Comparison of ENCODE assay signal across 42 mouse cellular contexts in the genomic region with DNA sequence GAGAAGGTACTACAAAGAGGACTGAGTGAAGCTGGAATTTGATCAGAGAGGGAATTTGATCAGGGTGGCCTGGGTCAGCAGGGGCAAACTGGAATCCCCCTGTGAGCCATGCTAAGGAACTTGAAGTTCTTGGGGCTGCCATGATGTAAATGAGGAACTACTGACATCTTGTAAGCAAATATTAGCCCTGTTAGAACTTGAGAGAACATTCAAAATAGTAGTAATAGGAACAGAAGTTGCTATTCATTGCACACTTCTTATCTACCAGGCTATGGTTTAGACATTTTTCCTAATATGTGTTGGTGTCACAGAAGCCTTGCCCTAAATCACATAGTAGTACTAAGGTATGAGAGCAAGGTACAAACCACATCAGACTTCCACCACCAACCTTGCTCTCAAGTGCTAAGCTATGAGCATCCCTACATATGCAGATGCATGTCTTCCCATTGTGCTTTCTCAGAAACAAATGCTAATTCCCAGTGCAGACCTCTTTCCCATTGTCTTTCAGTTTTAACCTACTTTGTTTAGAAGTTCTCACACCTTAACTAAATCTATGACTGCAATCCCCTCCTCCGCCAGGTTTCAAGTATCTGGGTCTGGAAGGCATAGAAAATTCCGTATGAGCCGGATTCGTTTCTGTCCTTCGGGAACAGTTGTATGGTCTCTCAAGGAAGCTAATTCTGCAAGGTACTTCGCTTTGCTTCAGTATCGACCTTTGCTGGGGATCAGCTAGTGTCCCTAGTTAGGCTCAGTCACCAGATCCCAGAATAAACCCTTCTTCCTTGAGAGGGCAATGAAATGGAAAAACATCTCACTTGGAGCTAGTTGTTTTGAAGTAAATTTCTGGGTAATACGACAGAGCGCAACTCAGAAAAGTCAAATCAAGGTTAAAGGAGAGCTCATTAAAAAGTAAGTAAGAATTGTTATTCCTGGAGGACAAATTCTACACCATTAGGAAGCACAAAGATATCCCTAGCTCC. TPM values are rescaled to one million over a fixed set of nuclear protein-coding genes. Genes with fewer than 3 reads are reported as not detected.
"Had no signal": no experiment of that assay in that cellular context is flagged by ENCODE, and none has a peak within 500 bp of the region (broad histone marks: within the 10 kb centered on the region; RNA-seq: fewer than 3 reads in every experiment).

No protein-coding gene starts in this region.

- DNase-seq: gastrocnemius, adult 2 months; gastrocnemius, postnatal 10 days; gastrocnemius, postnatal 25 days; heart, adult 18-20 months; heart, postnatal 10 days; kidney, adult 11 months; kidney, adult 2 months; kidney, adult 9 months; kidney, postnatal 14 days; kidney, postnatal 36 days; layer of hippocampus, adult 9-11 months; layer of hippocampus, postnatal 36 days; left cerebral cortex, postnatal 4 days had no signal

- H3K4me3 ChIP-seq: gastrocnemius, adult 2 months; heart, embryonic 10.5 days; hindbrain, embryonic 13.5 days; hindbrain, embryonic 15.5 days; kidney, embryonic 15.5 days; limb, embryonic 13.5 days; limb, embryonic 15.5 days; liver, embryonic 12.5 days had no signal

- H3K36me3 ChIP-seq: heart, embryonic 10.5 days; hindbrain, embryonic 13.5 days; hindbrain, embryonic 15.5 days; kidney, embryonic 15.5 days; limb, embryonic 13.5 days; limb, embryonic 15.5 days; liver, embryonic 12.5 days had no signal

- H3K4me1 ChIP-seq: hindbrain, embryonic 13.5 days; hindbrain, embryonic 15.5 days had no signal

- H3K27ac ChIP-seq: gastrocnemius, adult 2 months; heart, embryonic 10.5 days; hindbrain, embryonic 13.5 days; hindbrain, embryonic 15.5 days; hindbrain, postnatal 0 days; kidney, embryonic 15.5 days; kidney, postnatal 0 days; limb, embryonic 13.5 days; limb, embryonic 15.5 days; liver, embryonic 12.5 days; liver, embryonic 14.5 days had no signal

- ATAC-seq: hindbrain, postnatal 0 days; intestine, embryonic 16.5 days had no signal

- H3K9me3 ChIP-seq: heart, embryonic 10.5 days; hindbrain, embryonic 13.5 days; hindbrain, embryonic 15.5 days; kidney, embryonic 15.5 days; limb, embryonic 13.5 days; limb, embryonic 15.5 days; liver, embryonic 12.5 days had no signal

- H3K27me3 ChIP-seq: hindbrain, embryonic 13.5 days; hindbrain, embryonic 15.5 days; kidney, embryonic 15.5 days; limb, embryonic 13.5 days; limb, embryonic 15.5 days; liver, embryonic 12.5 days had no signal

- H3K4me2 ChIP-seq: hindbrain, embryonic 13.5 days; hindbrain, embryonic 15.5 days; kidney, embryonic 15.5 days; limb, embryonic 13.5 days; limb, embryonic 15.5 days; liver, embryonic 12.5 days had no signal

- H3K9ac ChIP-seq: hindbrain, embryonic 13.5 days; hindbrain, embryonic 15.5 days; kidney, embryonic 15.5 days; limb, embryonic 13.5 days; limb, embryonic 15.5 days; liver, embryonic 12.5 days; liver, embryonic 14.5 days had no signal

RNA-seq across cellular contexts. Expression of a gene that starts 58.7 kb away (rescaled TPM):
- total RNA-seq: gastrocnemius, adult 2 months; gastrocnemius, postnatal 10 days; gastrocnemius, postnatal 25 days; granulocyte monocyte progenitor cell, adult 5-6 weeks; heart, adult 18-20 months; heart, adult 8-10 months; heart, postnatal 10 days; heart, postnatal 25 days; hematopoietic stem cell, adult 5-6 weeks; hindbrain, postnatal 0 days; layer of hippocampus, adult 18-20 months; layer of hippocampus, adult 8-10 months; layer of hippocampus, postnatal 14 days; layer of hippocampus, postnatal 36 days; left cerebral cortex, adult 18-20 months; left cerebral cortex, postnatal 10 days; left cerebral cortex, postnatal 25 days; left cerebral cortex, postnatal 4 days; liver, adult 2 months had no signal
- polyA plus RNA-seq: heart, embryonic 10.5 days; heart, embryonic 14.5 days; heart, embryonic 16.5 days; hindbrain, embryonic 11.5 days; hindbrain, embryonic 13.5 days; intestine, embryonic 14.5 days; intestine, embryonic 16.5 days; kidney, adult 2 months; kidney, embryonic 15.5 days; kidney, postnatal 0 days; large intestine, adult 2 months; limb, embryonic 11.5 days; limb, embryonic 13.5 days; limb, embryonic 15.5 days; liver, adult 2 months; liver, embryonic 12.5 days; liver, embryonic 14.5 days; liver, embryonic 16.5 days had no signal
